Mouse (Mus musculus) ovary, postnatal 10 days (tissue): ENCODE data around the gene Faf1.

ENCODE experiments used
- DNase-seq: peaks from one replicate; pipeline ENCODE4 v3.0.0; 2022; ENCODE audit warnings: low spot score

The Faf1 gene

DNA sequence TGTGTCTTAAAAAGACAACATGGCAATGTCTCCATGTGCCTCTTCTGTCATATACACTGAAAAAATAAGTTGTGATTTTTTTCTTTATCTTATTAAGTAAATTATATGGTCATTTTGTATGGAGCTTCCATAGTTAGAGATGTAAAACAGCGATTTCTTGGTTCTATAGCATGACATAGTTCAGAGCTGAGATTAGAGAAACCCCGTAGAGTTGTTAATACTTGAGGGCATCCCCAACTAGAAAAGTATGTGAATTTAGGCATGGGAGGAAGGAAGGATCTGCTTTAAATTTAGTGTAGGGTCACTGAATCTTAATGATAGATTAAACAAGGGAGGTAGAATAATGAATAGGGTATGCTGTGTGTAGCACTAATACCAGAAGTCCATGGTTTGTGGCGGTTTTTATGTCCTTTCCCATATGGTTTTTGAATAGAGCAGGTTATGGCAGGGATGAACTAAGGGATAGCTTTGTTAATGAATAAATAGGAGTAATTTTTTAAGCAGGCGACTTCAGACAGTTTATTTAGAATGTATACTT lies 106.3 kb downstream of the Faf1 start:
- DNase-seq = no peak

DNA sequence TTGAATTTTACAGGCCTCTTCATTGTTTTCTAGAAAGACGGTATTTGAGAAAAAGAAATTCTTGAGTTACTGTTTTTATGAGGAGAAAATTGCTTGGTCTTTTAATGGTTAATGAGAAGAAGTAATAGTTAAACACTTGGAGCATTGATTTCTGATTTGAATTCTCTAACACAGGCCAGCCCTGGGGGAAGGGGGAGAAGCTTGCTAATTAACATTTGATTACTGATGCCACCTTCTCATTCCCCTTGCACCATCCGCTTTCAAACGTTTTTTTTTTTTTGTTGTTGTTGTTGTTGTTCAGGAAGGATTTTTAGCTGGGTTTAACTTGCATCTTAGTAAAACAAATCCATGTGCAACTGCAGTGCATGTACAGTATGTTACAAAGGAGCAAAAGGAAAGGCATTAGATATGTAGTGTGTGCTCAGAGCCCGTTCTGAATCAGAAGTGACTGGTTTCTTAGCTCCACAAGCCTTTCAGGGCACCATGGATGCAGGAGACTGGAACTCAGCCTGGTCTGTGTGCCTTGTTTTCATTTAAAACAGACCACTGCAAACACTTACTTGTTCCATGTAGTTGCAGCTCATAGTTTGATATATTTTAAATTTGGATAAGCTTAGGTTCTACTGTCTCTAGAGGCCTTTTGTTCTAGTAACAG lies 113.1 kb downstream of the Faf1 start:
- DNase-seq = no peak

DNA sequence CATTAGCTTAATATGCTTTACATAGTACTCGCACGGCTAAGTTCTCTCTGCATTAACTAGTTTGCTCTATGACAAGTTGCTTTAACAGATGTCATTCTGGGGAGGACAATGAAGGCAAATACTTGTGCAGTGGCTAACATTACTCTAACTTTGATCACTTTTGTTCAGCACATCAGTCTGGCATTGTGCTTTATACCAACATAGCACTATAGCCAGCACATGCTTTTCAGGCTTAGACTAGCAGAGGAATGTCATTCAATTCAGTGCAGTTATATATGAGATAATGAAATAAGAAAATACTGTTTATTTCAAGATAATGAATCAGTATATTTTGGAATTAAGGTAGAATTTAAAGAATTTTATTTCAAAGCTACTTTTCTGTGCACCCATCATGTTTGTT lies 115.9 kb downstream of the Faf1 start:
- DNase-seq = no peak

DNA sequence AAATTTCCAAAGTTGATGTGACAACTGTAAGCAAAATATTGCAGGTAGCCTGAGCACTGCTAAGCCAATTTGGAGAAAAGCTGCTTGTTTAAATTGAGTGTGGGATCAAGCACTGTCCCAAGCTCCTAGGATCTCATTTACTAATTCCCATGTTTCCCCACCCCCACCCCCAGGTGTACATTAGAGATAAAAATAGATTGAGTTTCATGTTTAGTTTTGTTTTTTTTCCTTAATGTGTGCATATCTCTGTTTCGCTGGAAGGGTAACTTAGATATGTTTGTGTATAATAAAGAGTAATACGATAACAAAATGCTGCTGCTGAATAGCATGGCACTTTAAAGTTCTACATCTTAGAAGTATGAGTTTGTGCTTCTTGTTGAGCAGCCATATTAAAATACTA lies 116.7 kb downstream of the Faf1 start:
- no peak for DNase-seq

DNA sequence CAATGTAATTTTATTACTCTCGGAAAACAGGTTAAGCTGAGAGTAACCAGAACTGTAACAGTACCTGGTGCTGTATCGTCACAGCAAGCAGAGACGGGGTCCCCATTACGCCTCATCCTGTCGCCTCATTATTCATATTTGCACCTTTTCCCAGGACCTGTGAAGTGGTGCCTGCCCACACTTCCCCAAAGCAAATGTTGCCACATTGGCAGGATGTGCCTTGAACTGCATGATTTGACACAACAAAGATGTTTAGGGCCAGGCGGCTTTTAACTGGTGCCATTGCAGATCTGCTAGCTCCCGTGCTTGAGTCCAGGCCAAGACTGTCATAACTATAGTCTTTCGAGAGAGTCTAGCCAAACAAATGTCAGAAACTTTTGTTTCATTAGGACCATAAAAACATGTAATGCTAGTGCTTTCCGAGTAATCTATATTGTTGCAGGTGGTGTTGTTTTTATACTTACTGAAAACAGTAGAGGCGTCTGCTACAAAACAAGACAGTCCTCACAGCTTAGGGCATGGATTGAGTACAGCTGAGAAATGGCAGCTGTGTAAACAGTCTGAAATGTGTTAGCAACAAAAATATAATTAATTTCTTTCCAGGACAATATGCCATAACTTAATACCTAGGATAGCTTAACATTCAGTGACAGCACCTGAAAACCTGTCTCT lies 121.3 kb downstream of the Faf1 start:
- DNase-seq = no peak

DNA sequence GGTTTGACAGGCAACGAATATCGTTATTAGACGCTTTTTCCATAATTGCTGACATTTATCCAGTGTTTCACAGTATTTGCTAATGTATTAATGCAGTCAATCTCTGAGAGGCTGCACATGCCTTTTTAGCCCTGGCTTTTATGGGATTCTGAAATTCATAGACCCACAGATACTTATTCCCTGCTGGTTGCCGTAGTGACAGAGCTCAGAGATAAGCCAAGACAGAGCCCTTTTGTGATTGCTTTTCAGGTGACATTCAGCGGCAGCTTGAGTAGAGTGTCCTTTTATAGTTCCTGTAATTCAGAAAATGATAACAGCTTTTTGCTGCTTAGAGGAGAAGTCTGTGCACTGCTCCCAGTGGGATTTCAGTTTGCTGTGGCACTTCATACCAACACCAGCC lies 130.0 kb downstream of the Faf1 start:
- no peak for DNase-seq

DNA sequence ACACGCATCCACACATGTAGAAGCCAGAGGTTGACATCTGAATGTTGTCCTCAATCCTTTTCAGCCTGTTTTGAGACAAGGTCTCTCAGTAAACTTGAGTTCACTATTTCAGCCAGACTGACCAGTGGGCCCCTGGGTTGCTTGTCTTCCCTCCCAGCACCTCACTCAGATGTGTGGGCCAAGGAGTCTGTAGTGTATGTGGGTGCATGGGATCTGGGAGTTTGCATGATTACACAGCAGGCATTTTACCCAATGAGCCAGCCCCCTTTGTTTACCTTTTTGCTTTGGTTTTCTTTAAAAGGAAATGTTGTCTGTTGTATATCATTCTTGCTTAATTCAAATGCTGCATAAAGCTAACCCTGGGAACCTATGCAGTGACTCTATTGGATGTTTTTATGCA lies 138.8 kb downstream of the Faf1 start:
- no peak for DNase-seq

DNA sequence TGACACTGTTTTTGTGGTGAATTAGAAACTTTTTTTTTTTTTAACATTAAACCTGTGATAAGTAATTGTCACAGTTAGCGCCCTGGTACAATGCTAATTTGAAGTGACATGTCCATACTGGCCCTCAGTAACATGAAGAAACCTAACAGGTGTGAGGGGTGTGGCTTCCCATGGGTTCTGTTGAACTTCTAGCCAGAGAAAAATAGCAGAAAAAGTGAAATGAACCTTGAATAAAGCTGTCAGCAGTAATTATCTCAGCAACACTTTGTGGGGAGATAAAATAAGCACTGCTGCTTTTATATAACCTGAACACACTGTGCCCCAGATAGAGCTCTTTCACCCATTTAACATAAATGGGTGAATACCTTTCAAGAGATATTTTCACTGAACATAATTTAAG lies 139.2 kb downstream of the Faf1 start:
- DNase-seq = no peak

DNA sequence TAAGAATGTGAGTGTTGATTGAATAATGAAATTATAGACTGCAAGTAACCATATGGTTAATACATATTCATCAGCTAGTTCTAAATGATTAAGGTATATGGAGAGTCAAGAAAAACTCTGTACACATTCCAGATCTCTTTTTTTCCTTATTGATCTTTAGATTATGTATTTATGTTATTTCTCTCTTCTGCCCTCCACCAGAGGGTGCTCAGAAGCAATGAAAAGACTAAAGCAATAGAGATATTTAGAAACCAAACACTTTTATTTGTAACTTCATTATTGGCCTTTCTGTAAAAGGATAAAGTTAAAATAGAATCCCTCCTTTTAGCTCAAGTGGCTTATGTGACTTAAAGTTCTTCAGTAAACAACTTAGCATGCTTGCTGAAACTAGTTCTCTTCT lies 143.1 kb downstream of the Faf1 start:
- DNase-seq = no peak

DNA sequence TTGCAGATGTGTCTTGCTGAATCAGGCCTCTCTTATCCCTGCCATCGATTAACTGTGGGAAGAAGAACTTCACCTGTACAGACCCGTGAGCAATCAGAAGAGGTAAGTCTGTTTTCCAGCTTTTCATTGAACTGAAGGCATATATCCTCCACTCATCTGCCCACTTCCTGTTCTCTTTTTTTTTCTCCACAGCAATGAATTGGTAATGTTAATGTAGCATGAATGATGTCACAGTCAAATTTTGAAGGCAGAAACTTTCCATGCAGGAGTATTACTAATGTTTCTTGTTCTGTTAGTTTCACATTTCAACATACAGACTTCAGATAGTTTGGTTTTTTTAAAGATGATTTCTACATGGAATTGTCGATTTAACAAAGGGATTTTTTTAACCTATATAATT lies 153.4 kb downstream of the Faf1 start:
- DNase-seq = no peak

DNA sequence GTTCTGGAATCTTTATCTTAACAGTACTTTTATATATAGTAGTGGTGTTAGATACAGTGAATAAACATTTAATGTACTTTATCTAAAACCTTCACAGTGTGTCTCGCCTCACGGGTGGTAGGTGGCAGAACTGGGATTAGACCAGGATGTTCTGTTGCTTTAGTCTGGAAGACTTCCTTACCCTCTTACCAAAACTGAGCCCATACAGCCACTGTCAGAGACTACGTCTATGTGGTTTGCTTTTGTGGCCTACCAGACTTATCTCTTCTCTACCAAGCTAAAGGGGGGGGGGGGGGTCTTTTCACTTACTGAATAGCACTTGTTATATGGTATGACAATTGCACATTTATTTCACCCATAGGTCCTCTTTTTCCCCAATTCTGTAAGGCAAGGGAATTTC lies 181.5 kb downstream of the Faf1 start:
- no peak for DNase-seq

DNA sequence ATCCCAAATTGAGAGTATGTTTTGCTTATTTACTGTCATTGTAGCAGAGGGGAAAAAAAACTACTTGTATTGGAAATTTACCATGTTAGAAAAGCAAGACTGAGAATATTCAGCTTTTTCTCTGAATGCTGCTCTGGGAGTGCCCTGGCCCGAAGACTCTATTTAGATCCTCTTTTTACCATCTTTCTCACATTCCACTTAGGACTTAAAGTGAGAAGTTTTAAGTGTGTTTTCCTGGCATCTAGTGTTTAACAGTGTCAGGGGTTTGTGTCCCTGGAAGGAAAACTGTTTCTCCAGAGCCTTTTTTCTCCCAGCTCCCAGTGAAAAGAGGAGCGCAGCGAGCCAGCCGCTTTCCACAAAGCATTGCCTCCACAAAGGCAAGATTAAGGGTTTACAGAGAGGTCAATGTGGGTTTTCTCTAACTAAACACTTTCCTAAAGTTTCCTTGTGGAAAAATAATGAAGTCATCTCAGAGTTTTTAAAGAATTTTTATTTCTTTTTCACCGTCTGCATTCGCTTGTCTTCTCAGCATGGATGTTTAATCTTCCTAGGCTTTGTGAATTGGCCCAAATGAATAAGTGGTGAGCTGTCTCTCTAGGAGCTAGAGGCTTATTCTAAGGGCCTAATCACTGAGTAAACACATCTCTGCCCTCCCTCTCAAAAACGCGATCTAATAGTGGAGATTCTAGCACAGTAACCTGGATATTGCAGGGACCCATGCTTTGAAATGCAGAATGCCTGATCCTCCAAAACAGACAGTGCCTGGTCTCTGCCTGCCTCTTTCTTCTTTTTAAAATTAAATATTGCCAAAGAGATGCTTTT lies 182.4 kb downstream of the Faf1 start:
- no peak for DNase-seq

DNA sequence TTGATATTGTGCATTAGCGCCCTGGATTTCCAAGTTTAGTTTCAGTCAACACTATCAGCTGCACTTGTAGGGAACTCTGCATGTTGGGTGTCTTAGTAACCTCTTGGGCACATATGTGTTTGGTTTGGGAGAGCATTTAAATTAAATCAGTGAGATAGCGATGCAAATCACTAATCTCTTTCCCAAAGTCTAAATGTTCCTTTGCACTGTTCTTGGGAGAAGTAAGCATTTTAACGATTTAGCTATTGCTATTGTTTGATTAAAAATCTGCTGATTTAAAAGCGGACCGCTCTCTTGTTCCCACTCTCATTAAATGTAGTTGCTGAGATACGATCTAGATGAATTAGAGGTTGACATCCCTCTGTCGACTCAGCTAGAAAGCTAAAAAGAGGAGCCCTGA lies 183.0 kb downstream of the Faf1 start:
- DNase-seq = no peak

DNA sequence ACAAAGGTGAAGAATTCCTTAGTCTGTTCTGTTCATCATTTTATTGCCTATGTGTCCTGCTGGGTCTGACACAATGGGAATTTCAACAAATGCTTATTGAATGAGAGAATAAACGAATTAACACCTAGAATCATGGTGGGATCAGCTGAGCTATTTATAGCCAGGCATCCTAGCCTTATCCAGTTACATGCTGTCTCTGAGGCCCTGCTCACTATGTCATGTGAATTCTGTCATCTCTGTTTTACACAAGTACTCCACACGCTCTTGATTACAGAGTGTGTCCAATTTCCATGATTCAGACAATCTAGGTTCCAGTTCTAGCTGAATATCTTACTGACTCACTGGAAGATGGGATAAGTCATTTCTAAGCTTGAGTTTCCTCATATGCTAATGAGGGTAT lies 183.9 kb downstream of the Faf1 start:
- DNase-seq = no peak

DNA sequence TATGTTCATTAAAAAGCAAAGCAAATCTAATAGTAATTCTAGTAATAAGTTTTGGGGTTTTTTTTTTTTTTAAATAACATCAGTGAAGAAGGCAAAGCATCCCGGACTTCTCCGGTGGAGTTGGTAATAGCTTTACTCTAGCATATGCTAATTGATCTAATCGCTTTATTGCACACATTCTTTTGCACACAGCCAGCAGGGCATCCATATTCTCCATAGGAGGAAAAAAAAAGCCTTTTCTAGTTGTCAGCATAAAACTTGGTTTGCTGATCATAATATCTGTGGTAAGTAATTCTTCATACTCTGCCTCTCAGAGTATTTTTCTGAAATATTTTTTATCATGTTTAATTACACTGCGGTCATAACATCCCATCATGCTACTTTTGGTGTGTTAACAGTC lies 185.9 kb downstream of the Faf1 start:
- DNase-seq = no peak

DNA sequence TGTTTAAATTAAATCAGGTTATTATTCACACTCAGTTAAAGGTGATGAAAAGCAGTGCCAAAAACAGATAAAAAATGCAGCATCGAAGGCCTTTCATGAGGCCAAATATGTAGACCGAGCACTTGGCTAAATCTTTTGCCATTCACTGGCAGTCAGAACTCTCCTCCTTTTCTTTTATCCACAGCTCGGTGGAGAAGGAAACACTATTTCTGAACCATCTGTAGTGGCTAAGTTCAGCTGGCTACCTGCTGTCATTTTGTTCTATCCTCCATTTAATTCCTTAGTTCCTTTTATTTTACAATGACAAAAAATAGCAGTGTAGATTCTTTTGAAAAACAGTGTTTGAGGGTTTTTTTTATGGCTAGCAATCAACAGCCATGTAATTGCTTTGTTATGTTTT lies 186.6 kb downstream of the Faf1 start:
- DNase-seq = no peak

DNA sequence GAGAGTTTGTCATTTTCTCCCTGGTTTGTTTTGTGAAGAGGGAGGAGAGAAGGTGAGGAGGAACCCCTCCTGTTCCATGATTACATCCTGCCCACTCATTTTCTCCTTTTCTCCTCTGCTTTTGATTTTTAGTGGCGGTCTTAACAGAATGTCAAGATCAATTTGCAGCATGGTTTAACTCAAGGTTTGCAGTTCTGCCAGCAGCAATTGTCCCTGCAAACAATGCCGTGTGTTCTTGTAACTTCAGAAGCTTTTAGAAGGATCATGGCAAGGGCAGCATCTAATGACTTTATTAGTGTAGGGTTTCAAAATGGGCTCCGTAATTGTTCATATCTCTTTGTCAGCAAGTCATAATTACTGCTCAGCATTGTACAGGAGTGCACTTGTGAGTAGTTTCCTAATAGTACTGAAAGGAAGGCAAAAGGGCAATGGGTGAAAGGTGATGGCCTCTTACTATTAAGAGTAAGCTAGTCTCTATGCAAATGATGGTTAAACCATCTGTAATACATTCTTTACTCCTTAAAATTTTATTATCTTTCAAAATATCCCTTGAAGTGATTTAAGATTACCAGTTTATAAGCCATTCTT lies 192.6 kb downstream of the Faf1 start:
- no peak for DNase-seq

DNA sequence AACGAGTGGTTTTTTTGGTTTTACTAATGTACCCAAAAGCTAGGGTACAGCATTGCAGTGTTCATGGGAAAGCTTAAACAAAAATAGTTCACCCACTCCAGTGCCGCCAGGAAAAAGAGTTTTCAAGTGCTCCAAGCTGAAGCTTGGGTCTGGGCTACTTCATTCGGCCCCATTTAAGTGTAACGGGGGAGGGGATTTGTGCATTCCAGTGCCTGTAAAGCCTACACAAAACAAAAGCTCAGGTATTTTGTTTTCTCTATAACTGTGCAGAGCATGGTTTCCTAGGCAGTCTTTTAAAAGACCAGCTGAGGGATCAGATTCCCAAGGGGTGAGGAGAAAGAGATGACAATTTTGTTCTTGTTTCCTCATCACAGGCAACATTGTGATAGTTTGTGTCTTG lies 207.9 kb downstream of the Faf1 start:
- DNase-seq = no peak

DNA sequence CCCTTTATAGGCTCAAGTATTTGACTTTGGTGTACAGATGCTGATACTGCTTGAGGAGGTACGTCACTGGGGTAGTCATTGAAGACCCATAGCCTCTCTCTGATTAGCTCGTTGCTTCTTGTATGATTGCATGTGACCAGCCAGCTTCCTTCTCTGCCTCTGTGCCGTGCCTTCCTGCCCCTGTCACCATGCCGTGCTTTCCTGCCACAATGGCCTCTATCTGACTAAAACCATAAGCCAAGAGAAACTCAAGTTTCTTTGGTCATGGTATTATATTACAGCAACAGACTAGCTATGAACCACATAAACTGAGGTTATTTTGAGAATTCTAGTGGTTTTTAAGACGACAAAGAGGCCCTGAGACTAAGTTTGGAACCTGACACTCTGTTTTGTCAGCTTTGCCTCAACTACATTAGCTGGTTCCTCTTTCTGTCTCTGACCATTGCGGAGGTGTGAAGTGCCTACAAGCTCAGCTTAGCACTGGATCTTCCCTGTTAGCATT lies 211.5 kb downstream of the Faf1 start:
- DNase-seq = no peak

DNA sequence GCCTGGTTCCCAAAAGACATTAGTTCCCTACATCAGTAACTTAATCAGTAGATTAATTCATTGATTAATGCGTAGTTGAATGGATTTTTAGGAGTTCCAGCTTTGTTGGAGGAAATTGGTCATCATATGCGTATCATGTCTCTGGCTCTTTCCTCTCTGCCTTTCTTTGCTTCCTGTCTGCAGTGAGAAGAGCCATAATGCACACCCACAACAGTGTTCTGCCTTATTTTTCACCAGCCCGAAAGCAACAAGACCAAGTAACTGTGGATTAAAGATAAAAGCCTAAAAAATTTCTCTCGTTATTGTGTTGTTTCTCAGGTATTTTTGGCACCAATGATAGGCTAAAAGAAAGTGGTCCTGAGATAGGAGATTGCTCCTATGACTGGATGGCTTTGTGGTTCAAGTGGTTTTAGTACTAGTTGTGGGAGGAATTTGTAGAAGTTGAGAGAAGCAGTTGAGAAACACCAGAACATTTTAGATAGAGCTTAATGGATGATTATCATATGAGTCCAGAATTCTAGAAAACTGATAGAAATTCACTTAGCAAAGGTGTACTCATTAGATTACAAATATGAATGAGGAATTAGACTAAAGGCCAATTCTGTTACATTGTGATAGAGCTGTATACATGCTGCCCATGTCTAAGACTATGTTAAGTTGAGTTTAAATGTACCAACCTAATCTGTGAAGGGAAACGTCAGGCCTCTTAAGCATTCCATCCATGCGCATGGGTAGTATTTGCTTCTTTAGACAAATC lies 221.6 kb downstream of the Faf1 start:
- DNase-seq = no peak

DNA sequence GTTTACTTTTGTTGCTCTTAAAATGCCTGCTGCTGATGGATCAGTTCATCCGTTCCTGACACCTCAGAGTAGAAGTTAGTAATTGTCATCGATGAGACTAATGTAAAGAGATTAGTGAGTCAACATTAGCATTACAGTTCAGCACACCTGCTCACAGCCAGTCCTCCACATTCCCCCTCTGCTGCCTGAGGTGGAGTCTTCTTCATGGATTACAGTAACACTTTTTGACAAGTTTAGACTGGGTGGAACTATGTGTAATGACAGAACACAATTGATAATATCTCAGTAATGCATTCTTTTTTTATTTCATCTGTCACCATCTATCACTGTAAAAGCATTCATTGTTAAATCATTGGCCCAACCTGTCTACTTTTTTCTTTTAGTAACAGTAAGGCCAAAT lies 224.7 kb downstream of the Faf1 start:
- no peak for DNase-seq

DNA sequence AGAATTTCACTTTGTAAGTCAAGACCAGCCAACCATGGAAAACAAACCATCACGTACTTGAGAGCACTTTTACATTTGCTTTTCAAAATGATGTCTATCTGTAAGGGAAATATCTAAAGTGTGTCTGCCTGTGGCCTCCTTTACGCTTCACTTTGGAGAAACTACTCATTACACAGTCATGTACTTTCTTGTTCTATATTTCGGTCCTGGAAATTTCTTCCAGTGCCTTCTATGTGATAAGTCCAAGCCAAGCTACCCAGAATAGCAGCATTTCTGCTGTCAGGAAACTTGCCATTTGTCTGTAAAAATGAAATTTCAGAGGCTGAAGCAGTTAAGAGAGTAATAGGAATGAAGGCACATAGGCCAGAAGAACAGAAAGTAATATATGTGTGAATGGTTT lies 228.1 kb downstream of the Faf1 start:
- no peak for DNase-seq
